Mouse (Mus musculus): ENCODE results near the gene Akap6.

DNA sequence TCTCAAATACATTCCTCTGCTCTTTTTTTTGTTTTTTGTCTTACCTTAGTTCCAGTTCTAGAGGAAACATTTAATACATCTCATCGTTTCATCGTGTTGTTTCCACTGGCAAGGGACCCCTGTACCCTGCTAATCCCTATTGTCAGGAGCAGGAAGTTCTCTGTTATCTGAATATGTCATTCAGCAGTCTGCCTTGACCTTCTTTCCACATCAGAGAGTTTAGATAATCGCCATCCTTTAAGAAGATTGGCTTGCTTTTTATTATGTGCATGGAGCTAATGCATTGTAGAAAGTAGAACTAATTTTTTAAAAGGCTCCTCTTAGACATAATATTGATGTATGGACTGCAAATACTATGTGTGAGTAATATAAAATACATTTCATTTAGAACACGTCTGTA lies 58.7 kb downstream of the Akap6 start:
- no peak for TF ChIP-seq HCFC1 (IDR thresholded peaks at IDR 0.05; ENCODE audit: borderline replicate concordance, insufficient read depth, low read length)
- TF ChIP-seq MAFK (IDR thresholded peaks at IDR 0.05; ENCODE audit: insufficient read depth, low read depth, low read length): no peak
